Mouse (Mus musculus) ES-Bruce4 (cell line): ENCODE results near the gene Dus1l. TPM values are rescaled to one million over a fixed set of nuclear protein-coding genes. Genes with fewer than 3 reads are reported as not detected.
"Not testable (repeated sequence)": the region's sequence is repeated elsewhere in the genome, so short reads cannot be mapped to it uniquely, and the experiment has no call there.

Experiments
- H3K27ac ChIP-seq: 2 replicates; pipeline ENCODE4 v1.5.1; 2012; ENCODE audit warnings: low read length, inconsistent platforms; ENCODE audit not compliant: insufficient read depth
- H3K27me3 ChIP-seq: 2 replicates; pipeline ENCODE4 v1.6.1; 2012; ENCODE audit warnings: mild to moderate bottlenecking, low read length, inconsistent platforms; ENCODE audit not compliant: control insufficient read depth, poor library complexity, insufficient read depth, severe bottlenecking
- H3K36me3 ChIP-seq: 2 replicates; pipeline ENCODE4 v1.6.1; 2012; ENCODE audit warnings: inconsistent platforms, mild to moderate bottlenecking, low read length, moderate library complexity; ENCODE audit not compliant: control insufficient read depth, poor library complexity, insufficient read depth, severe bottlenecking
- H3K4me1 ChIP-seq: one replicate; pipeline ENCODE4 v1.8.1; 2011; ENCODE audit warnings: low read length; ENCODE audit not compliant: control insufficient read depth, insufficient read depth
- H3K4me3 ChIP-seq: 2 replicates; pipeline ENCODE4 v1.5.1; 2011; ENCODE audit warnings: low read depth, mild to moderate bottlenecking, low read length
- H3K9ac ChIP-seq: 2 replicates; pipeline ENCODE4 v1.6.1; 2012; ENCODE audit warnings: low read depth, mild to moderate bottlenecking, inconsistent platforms; ENCODE audit not compliant: poor library complexity, severe bottlenecking
- H3K9me3 ChIP-seq: replicated peaks from 2 replicates; pipeline ENCODE4 v1.6.1; 2012; ENCODE audit warnings: mild to moderate bottlenecking, low read length, inconsistent platforms; ENCODE audit not compliant: control insufficient read depth, poor library complexity, insufficient read depth, severe bottlenecking
- CTCF ChIP-seq: IDR thresholded peaks from one replicate; pipeline ENCODE4 v1.8.1; 2011; ENCODE audit warnings: low read depth, low read length
- EP300 ChIP-seq: IDR thresholded peaks from 2 replicates; pipeline ENCODE4 v1.6.1; 2011; ENCODE audit warnings: low read depth, low read length; ENCODE audit not compliant: insufficient read depth
- POLR2A ChIP-seq: IDR thresholded peaks from one replicate; pipeline ENCODE4 v1.8.1; 2011; ENCODE audit warnings: low read length; ENCODE audit not compliant: insufficient read depth
- polyA plus RNA-seq: library from polyadenylated mRNA; stranded (reverse); fragments of >200 nt; gene quantifications from 2 replicates; pipeline ENCODE4 v1.2.4, GENCODE M21; 2011; ENCODE audit warnings: low read depth; ENCODE audit not compliant: missing spikeins, insufficient read depth, insufficient read length

The Dus1l gene
- polyA plus RNA-seq, 1 experiment = 56.7 TPM

- H3K4me3 ChIP-seq = no peak overlapping the region
- TF ChIP-seq CTCF (no peak), POLR2A (no peak), EP300 (no peak)
These were observed 3.2 kb upstream of the Dus1l start for GRCm38 (mm10) chr11:120799316-120799890.

GRCm38 (mm10) chr11:120798244-120798643 lies 2.0 kb upstream of the Dus1l start:
- Histone ChIP-seq H3K4me3 (no peak overlapping the region), H3K27me3 (no peaks in the 10 kb centered on the region), H3K27ac (no peak overlapping the region), H3K4me1 (no peaks in the 10 kb centered on the region), H3K9ac (no peak overlapping the region), H3K36me3 (no peaks in the 10 kb centered on the region), H3K9me3 (no peaks in the 10 kb centered on the region)
- TF ChIP-seq CTCF (no peak), POLR2A (no peak), EP300 (no peak)

More at GRCm38 (mm10) chr11:120799316-120799890, 3.2 kb upstream of the Dus1l start:
- H3K9ac ChIP-seq = peak overlapping the region; percentile 36; the same call in 1 of the 2 replicates
- no peaks in the 10 kb centered on the region for H3K9me3 ChIP-seq
- H3K4me1 ChIP-seq = no peaks in the 10 kb centered on the region
- no peaks in the 10 kb centered on the region for H3K27me3 ChIP-seq
- no peaks in the 10 kb centered on the region for H3K36me3 ChIP-seq
- peak overlapping the region; percentile 84 for H3K27ac ChIP-seq

GRCm38 (mm10) chr11:120796614-120796946 lies 377 bp upstream of the Dus1l start:
- peak overlapping the region; percentile 55 for H3K27ac ChIP-seq

GRCm38 (mm10) chr11:120792652-120793051 lies 3.6 kb downstream of the Dus1l start:
- no peak overlapping the region for H3K4me3 ChIP-seq
- H3K9ac ChIP-seq = no peak overlapping the region
- no peaks in the 10 kb centered on the region for H3K9me3 ChIP-seq
- H3K36me3 ChIP-seq = peaks cover 43% of the 10 kb centered on the region
- H3K27ac ChIP-seq = no peak overlapping the region
- H3K27me3 ChIP-seq = no peaks in the 10 kb centered on the region
- no peaks in the 10 kb centered on the region for H3K4me1 ChIP-seq
- no peak for TF ChIP-seq POLR2A
- TF ChIP-seq EP300 = no peak

More at GRCm38 (mm10) chr11:120796614-120796946, 377 bp upstream of the Dus1l start:
- no peaks in the 10 kb centered on the region for H3K9me3 ChIP-seq
- H3K27me3 ChIP-seq = no peaks in the 10 kb centered on the region
- peak overlapping the region; percentile 45 for H3K4me3 ChIP-seq
- no peaks in the 10 kb centered on the region for H3K4me1 ChIP-seq
- peaks cover 9% of the 10 kb centered on the region for H3K36me3 ChIP-seq
- no peak for TF ChIP-seq POLR2A
- no peak for TF ChIP-seq EP300
- no peak for TF ChIP-seq CTCF
- peak overlapping the region; percentile 48 for H3K9ac ChIP-seq

- no peak overlapping the region for H3K27ac ChIP-seq
- H3K9ac ChIP-seq = no peak overlapping the region
- H3K27me3 ChIP-seq = no peaks in the 10 kb centered on the region
- H3K36me3 ChIP-seq = peaks cover 55% of the 10 kb centered on the region
- no peaks in the 10 kb centered on the region for H3K9me3 ChIP-seq
- TF ChIP-seq CTCF = no peak
- TF ChIP-seq EP300 = no peak
- TF ChIP-seq POLR2A = no peak
- H3K4me1 ChIP-seq = no peaks in the 10 kb centered on the region
- no peak overlapping the region for H3K4me3 ChIP-seq
These were observed 6.4 kb downstream of the Dus1l start for GRCm38 (mm10) chr11:120789810-120790209.

GRCm38 (mm10) chr11:120789355-120789754 lies 6.8 kb downstream of the Dus1l start:
- Histone ChIP-seq H3K9ac (no peak overlapping the region), H3K9me3 (no peaks in the 10 kb centered on the region), H3K36me3 (peaks cover 55% of the 10 kb centered on the region), H3K4me1 (no peaks in the 10 kb centered on the region), H3K27ac (no peak overlapping the region), H3K4me3 (no peak overlapping the region), H3K27me3 (no peaks in the 10 kb centered on the region)
- TF ChIP-seq POLR2A (no peak), EP300 (no peak), CTCF (no peak)

GRCm38 (mm10) chr11:120788460-120788859 lies 7.7 kb downstream of the Dus1l start:
- not testable (repeated sequence) for H3K4me1 ChIP-seq
- H3K36me3 ChIP-seq = peaks cover 55% of the 10 kb centered on the region

More at GRCm38 (mm10) chr11:120788460-120788859, 7.7 kb downstream of the Dus1l start:
- not testable (repeated sequence) for H3K9me3 ChIP-seq, H3K27ac ChIP-seq, H3K27me3 ChIP-seq, H3K9ac ChIP-seq, H3K4me3 ChIP-seq
